Mouse (Mus musculus) myocyte (in vitro differentiated cells): Measurements from ENCODE around the gene Cfap298. TPM values are rescaled to one million over a fixed set of nuclear protein-coding genes. Genes with fewer than 3 reads are reported as not detected.
A peak's percentile ranks its signal among the peaks of the same experiment; 100 is the strongest.

Source experiments
- H3K27me3 ChIP-seq: one replicate; pipeline ENCODE4 v1.6.1; 2011; ENCODE audit not compliant: control insufficient read depth, insufficient read depth, insufficient read length
- H3K36me3 ChIP-seq: one replicate; pipeline ENCODE4 v1.6.1; 2011; ENCODE audit not compliant: control insufficient read depth, insufficient read depth
- H3K4me2 ChIP-seq: one replicate; pipeline ENCODE4 v1.6.1; 2011; ENCODE audit warnings: low read depth, control low read depth
- H3K4me3 ChIP-seq: one replicate; pipeline ENCODE4 v1.5.1; 2011; ENCODE audit warnings: mild to moderate bottlenecking, control low read depth, moderate library complexity
- H3K79me2 ChIP-seq: one replicate; pipeline ENCODE4 v1.6.1; 2011; ENCODE audit not compliant: control insufficient read depth, insufficient read depth
- H3ac ChIP-seq: one replicate; pipeline ENCODE4 v1.6.1; 2011; ENCODE audit not compliant: control insufficient read depth, insufficient read length
- CEBPB ChIP-seq: IDR thresholded peaks from 2 replicates; pipeline ENCODE4 v1.6.1; 2011; ENCODE audit warnings: mild to moderate bottlenecking, moderate library complexity; ENCODE audit not compliant: poor library complexity, insufficient read depth, severe bottlenecking
- E2F4 ChIP-seq: IDR thresholded peaks from one replicate; pipeline ENCODE4 v1.6.1; 2011; ENCODE audit warnings: mild to moderate bottlenecking, control low read depth, moderate library complexity; ENCODE audit not compliant: insufficient read depth
- MAX ChIP-seq: IDR thresholded peaks from one replicate; pipeline ENCODE4 v1.6.1; 2011; ENCODE audit warnings: low read depth, mild to moderate bottlenecking, control low read depth
- MYOD1 ChIP-seq, 3 experiments: IDR thresholded peaks; one replicate each; pipeline ENCODE4 v1.6.1; 2011; ENCODE audit warnings: control low read depth in 2 of 3, low read depth in 2 of 3, mild to moderate bottlenecking in 2 of 3, moderate library complexity in 1 of 3; ENCODE audit not compliant: insufficient read length in 2 of 3, control insufficient read depth in 1 of 3
- MYOG ChIP-seq, 3 experiments: IDR thresholded peaks; one replicate each; pipeline ENCODE4 v1.6.1; 2011; ENCODE audit warnings: control low read depth in 2 of 3, low read depth in 2 of 3, mild to moderate bottlenecking in 2 of 3; ENCODE audit not compliant: insufficient read length in 2 of 3, control insufficient read depth in 1 of 3, insufficient read depth in 1 of 3
- POLR2A ChIP-seq: IDR thresholded peaks from one replicate; pipeline ENCODE4 v1.6.1; 2011; ENCODE audit warnings: low read depth, mild to moderate bottlenecking, control low read depth, moderate library complexity; ENCODE audit not compliant: insufficient read length
- POLR2AphosphoS2 ChIP-seq: IDR thresholded peaks from one replicate; pipeline ENCODE4 v1.6.1; 2011; ENCODE audit warnings: low read depth, control low read depth; ENCODE audit not compliant: insufficient read length
- REST ChIP-seq: IDR thresholded peaks from one replicate; pipeline ENCODE4 v1.6.1; 2011; ENCODE audit warnings: mild to moderate bottlenecking, control low read depth, moderate library complexity; ENCODE audit not compliant: insufficient read depth, insufficient read length
- SRF ChIP-seq: IDR thresholded peaks from one replicate; pipeline ENCODE4 v1.6.1; 2011; ENCODE audit warnings: low read depth; ENCODE audit not compliant: control insufficient read depth, insufficient read length
- TCF12 ChIP-seq: IDR thresholded peaks from one replicate; pipeline ENCODE4 v1.6.1; 2011; ENCODE audit warnings: mild to moderate bottlenecking, control low read depth; ENCODE audit not compliant: poor library complexity, insufficient read depth, severe bottlenecking
- TCF3 ChIP-seq: IDR thresholded peaks from one replicate; pipeline ENCODE4 v1.6.1; 2011; ENCODE audit warnings: low read depth, control low read depth; ENCODE audit not compliant: insufficient read length
- USF1 ChIP-seq: IDR thresholded peaks from one replicate; pipeline ENCODE4 v1.6.1; 2011; ENCODE audit warnings: low read depth, mild to moderate bottlenecking, control low read depth, moderate library complexity
- polyA plus RNA-seq: library from polyadenylated mRNA; unstranded; fragments of >200 nt; fragmentation: generic; extraction: Trizol; gene quantifications from one replicate; pipeline ENCODE4 v1.2.1, GENCODE M21; 2012; ENCODE audit warnings: missing spikeins

Cfap298 gene
- polyA plus RNA-seq, 1 experiment: 21.9 TPM

- Histone ChIP-seq H3ac (no peak overlapping the region), H3K36me3 (no peaks in the 10 kb centered on the region), H3K79me2 (no peaks in the 10 kb centered on the region), H3K27me3 (no peaks in the 10 kb centered on the region), H3K4me2 (no peak overlapping the region), H3K4me3 (no peak overlapping the region)
- TF ChIP-seq MYOG (IDR thresholded peaks at IDR 0.05; ENCODE audit: control insufficient read depth in 1 of 3, insufficient read depth in 1 of 3, insufficient read length in 2 of 3, low read depth in 2 of 3) (peak in 2 of 3 experiments; percentile 32 to 33), POLR2A (no peak), MYOD1 (IDR thresholded peaks at IDR 0.05; ENCODE audit: control insufficient read depth in 1 of 3, insufficient read length in 2 of 3, low read depth in 2 of 3) (peak in 1 of 3 experiments; percentile 37), USF1 (no peak)
These were observed 43.3 kb downstream of the Cfap298 start for GRCm38 (mm10) chr16:90891601-90892000.

GRCm38 (mm10) chr16:90890683-90891082, 44.2 kb downstream of the Cfap298 start:
- no peak for TF ChIP-seq MYOG (IDR thresholded peaks at IDR 0.05; ENCODE audit: control insufficient read depth in 1 of 3, insufficient read depth in 1 of 3, insufficient read length in 2 of 3, low read depth in 2 of 3)
- no peak for TF ChIP-seq SRF
- TF ChIP-seq POLR2AphosphoS2: no peak
- no peak for TF ChIP-seq POLR2A
- no peak for TF ChIP-seq USF1
- no peak for TF ChIP-seq MAX
- no peak for TF ChIP-seq MYOD1 (IDR thresholded peaks at IDR 0.05; ENCODE audit: control insufficient read depth in 1 of 3, insufficient read length in 2 of 3, low read depth in 2 of 3)
- no peak for TF ChIP-seq REST
- TF ChIP-seq CEBPB: no peak
- TF ChIP-seq E2F4: no peak
- no peak for TF ChIP-seq TCF3
- TF ChIP-seq TCF12: no peak
- no peak overlapping the region for H3ac ChIP-seq

DNA sequence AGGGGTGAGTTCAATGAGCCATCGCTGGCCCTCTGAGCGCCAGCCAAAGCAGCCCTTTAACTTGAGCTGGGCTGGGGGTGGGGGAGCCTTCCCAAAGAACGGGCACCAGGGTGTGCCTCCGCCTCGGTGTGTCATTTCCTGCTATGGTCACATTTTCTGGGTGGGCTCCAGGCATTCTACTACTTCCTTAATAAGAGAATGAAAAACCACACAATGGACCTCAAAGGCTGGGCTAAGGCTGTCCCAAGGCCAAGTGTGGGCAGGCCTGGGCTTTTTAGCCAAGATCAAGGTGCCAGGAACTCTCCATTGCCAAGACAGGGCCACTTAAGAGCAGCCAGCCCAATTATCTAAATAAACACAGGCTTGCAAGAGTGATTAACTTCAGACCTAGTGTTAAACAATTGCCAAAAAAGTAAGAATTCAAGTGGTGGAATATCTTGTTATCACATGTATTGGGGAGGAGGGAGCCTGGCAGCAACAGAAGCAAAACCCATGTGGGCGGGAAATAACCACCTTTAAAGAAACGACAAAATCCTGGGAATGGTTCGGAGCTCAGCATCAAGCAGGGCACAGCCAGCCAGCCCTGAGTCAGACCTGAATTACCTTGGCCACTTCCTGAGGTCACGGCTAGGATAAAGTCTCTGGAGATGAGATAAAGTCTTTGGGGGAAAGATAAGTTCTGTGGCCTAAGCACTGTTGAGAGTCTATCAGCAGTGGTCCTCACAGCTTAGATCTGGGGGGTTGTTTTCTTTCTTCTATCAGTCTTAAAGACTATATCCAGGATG, 48.9 kb downstream of the Cfap298 start:
- no peak for TF ChIP-seq REST
- no peak for TF ChIP-seq MYOG (IDR thresholded peaks at IDR 0.05; ENCODE audit: control insufficient read depth in 1 of 3, insufficient read depth in 1 of 3, insufficient read length in 2 of 3, low read depth in 2 of 3)
- TF ChIP-seq TCF3: no peak
- no peak for TF ChIP-seq MAX
- TF ChIP-seq MYOD1 (IDR thresholded peaks at IDR 0.05; ENCODE audit: control insufficient read depth in 1 of 3, insufficient read length in 2 of 3, low read depth in 2 of 3): no peak
- TF ChIP-seq TCF12: no peak
- TF ChIP-seq POLR2AphosphoS2: no peak
- TF ChIP-seq POLR2A: no peak
- TF ChIP-seq CEBPB: no peak
- no peak for TF ChIP-seq E2F4
- TF ChIP-seq USF1: no peak
- Histone ChIP-seq H3K27me3 (no peaks in the 10 kb centered on the region), H3K4me2 (peak overlapping the region; percentile 78), H3ac (no peak overlapping the region), H3K36me3 (no peaks in the 10 kb centered on the region), H3K79me2 (no peaks in the 10 kb centered on the region), H3K4me3 (no peak overlapping the region)

More at GRCm38 (mm10) chr16:90890683-90891082, 44.2 kb downstream of the Cfap298 start:
- no peaks in the 10 kb centered on the region for H3K36me3 ChIP-seq
- no peaks in the 10 kb centered on the region for H3K27me3 ChIP-seq
- H3K4me2 ChIP-seq: no peak overlapping the region
- H3K4me3 ChIP-seq: no peak overlapping the region
- no peaks in the 10 kb centered on the region for H3K79me2 ChIP-seq

- no peaks in the 10 kb centered on the region for H3K27me3 ChIP-seq
- no peaks in the 10 kb centered on the region for H3K79me2 ChIP-seq
- TF ChIP-seq TCF3 (no peak), TCF12 (no peak), MYOD1 (IDR thresholded peaks at IDR 0.05; ENCODE audit: control insufficient read depth in 1 of 3, insufficient read length in 2 of 3, low read depth in 2 of 3) (no peak), MYOG (IDR thresholded peaks at IDR 0.05; ENCODE audit: control insufficient read depth in 1 of 3, insufficient read depth in 1 of 3, insufficient read length in 2 of 3, low read depth in 2 of 3) (no peak), SRF (no peak), USF1 (no peak)
- H3K4me2 ChIP-seq: peak overlapping the region; percentile 78
- H3ac ChIP-seq: no peak overlapping the region
- no peak overlapping the region for H3K4me3 ChIP-seq
- H3K36me3 ChIP-seq: no peaks in the 10 kb centered on the region
These were observed 49.6 kb downstream of the Cfap298 start for GRCm38 (mm10) chr16:90885351-90885750.
